Comparison of ENCODE assay signal across 17 mouse cellular contexts in genomic region chr11:3334141-3334710, GRCm38 (mm10). TPM values are rescaled to one million over a fixed set of nuclear protein-coding genes. Genes with fewer than 3 reads are reported as not detected.
A peak's percentile ranks its signal among the peaks of the same experiment; 100 is the strongest.
DNase-seq lines count a peak whose midpoint lies in the region; ATAC-seq and TF ChIP-seq lines count a peak whose summit lies in the region.
"Had no signal": no experiment of that assay in that cellular context is flagged by ENCODE, and none has a peak within 500 bp of the region (broad histone marks: within the 10 kb centered on the region; RNA-seq: fewer than 3 reads in every experiment).

No protein-coding gene starts in this region.

- H3K4me3 ChIP-seq in cerebellum, adult 2 months (replicated peaks; ENCODE audit: insufficient read depth, low read depth, low read length), result no peak overlapping the region
- H3K4me3 ChIP-seq in kidney, postnatal 0 days (replicated peaks; ENCODE audit: low read depth, low read length), result no peak overlapping the region
- H3K4me3 ChIP-seq: forebrain, embryonic 13.5 days; hindbrain, embryonic 15.5 days; midbrain, embryonic 12.5 days had no signal

- no peak for TF ChIP-seq CTCF in cerebellum, adult 2 months (IDR thresholded peaks at IDR 0.05; ENCODE audit: borderline replicate concordance, insufficient read depth, low read depth, low read length)
- no peak for TF ChIP-seq CTCF in kidney, postnatal 0 days (IDR thresholded peaks at IDR 0.05; ENCODE audit: low read depth)

- no peak overlapping the region for H3K4me2 ChIP-seq in kidney, postnatal 0 days (ENCODE audit: low read length)
- H3K4me2 ChIP-seq: forebrain, embryonic 13.5 days; hindbrain, embryonic 15.5 days; midbrain, embryonic 12.5 days had no signal

- no peak for ATAC-seq in kidney, postnatal 0 days (replicated peaks; ENCODE audit: low FRiP score, low read depth)
- ATAC-seq: forebrain, embryonic 13.5 days; intestine, embryonic 16.5 days had no signal

- DNase-seq in cerebellum, adult 2 months, result no peak
- no peak for DNase-seq in cerebellum, postnatal 4 days (ENCODE audit: low spot score in 2 of 2)
- DNase-seq in kidney, postnatal 0 days (ENCODE audit: low spot score), result no peak
- no peak for DNase-seq in kidney, adult 9 months
- DNase-seq in B cell, adult 2 months, result peak; percentile 31 to 38
- DNase-seq in adipocyte (ENCODE audit: low spot score), result peak; percentile 77
- DNase-seq in right cerebral cortex, postnatal 4 days, result no peak
- DNase-seq in retina, postnatal 1 day, result no peak
- DNase-seq: heart, adult 18-20 months; heart, postnatal 10 days; kidney, postnatal 14 days; right cerebral cortex, postnatal 25 days had no signal

- TF ChIP-seq POLR2A in cerebellum, adult 2 months (IDR thresholded peaks at IDR 0.05; ENCODE audit: borderline replicate concordance, insufficient read depth, low read length), result no peak

- H3K9ac ChIP-seq in kidney, postnatal 0 days (ENCODE audit: low read depth, low read length), result no peak overlapping the region
- H3K9ac ChIP-seq: forebrain, embryonic 13.5 days; hindbrain, embryonic 15.5 days; midbrain, embryonic 12.5 days had no signal

- WGBS in cerebellum, adult 2 months, result 83% methylated on average over 11 of the region's 11 CpGs
- 90% methylated on average over 11 of the region's 11 CpGs for WGBS in kidney, postnatal 0 days

- peaks cover 43% of the 10 kb centered on the region for H3K4me1 ChIP-seq in cerebellum, adult 2 months (ENCODE audit: control insufficient read depth, insufficient read depth, low read length)
- H3K4me1 ChIP-seq in kidney, postnatal 0 days (replicated peaks; ENCODE audit: insufficient read depth, low read length), result peaks cover 5% of the 10 kb centered on the region

- H3K27ac ChIP-seq in cerebellum, adult 2 months (ENCODE audit: insufficient read depth, low read length), result peak overlapping the region; percentile 96; the same call in 1 of the 2 replicates
- 0 out of 2 replicates have a peak overlapping the region, but pooled peaks have one; percentile 19 for H3K27ac ChIP-seq in kidney, postnatal 0 days
- H3K27ac ChIP-seq: forebrain, embryonic 13.5 days; hindbrain, embryonic 15.5 days; midbrain, embryonic 12.5 days had no signal

- no peaks in the 10 kb centered on the region for H3K9me3 ChIP-seq in kidney, postnatal 0 days (replicated peaks; ENCODE audit: low read length)
- H3K9me3 ChIP-seq: forebrain, embryonic 13.5 days; hindbrain, embryonic 15.5 days; midbrain, embryonic 12.5 days had no signal

- no peaks in the 10 kb centered on the region for H3K36me3 ChIP-seq in kidney, postnatal 0 days (ENCODE audit: insufficient read depth, low read length)
- H3K36me3 ChIP-seq: G1E; hindbrain, embryonic 15.5 days; midbrain, embryonic 12.5 days had no signal

- H3K27me3 ChIP-seq in cerebellum, adult 2 months (ENCODE audit: control insufficient read depth, insufficient read depth, low read length), result no peaks in the 10 kb centered on the region
- no peaks in the 10 kb centered on the region for H3K27me3 ChIP-seq in kidney, postnatal 0 days (ENCODE audit: insufficient read depth, low read length)
- H3K27me3 ChIP-seq: forebrain, embryonic 13.5 days; hindbrain, embryonic 15.5 days had no signal

RNA-seq across cellular contexts. Expression of gene Pik3ip1, which starts 4.0 kb away (rescaled TPM):
- polyA plus RNA-seq in cerebellum, adult 2 months (2012; rRNA removed), result 68.2 and 76.1 TPM in 2 replicates
- 14.8 and 15.0 TPM in 2 replicates for polyA plus RNA-seq in kidney, postnatal 0 days (2015; fragmentation: Nextera tagmentation; extraction: Ambion mirVana)

RNA-seq across cellular contexts. Expression of gene Patz1, which starts 45.6 kb away (rescaled TPM):
- polyA plus RNA-seq in cerebellum, adult 2 months (2012; rRNA removed), result 41.0 and 44.1 TPM in 2 replicates
- 47.8 and 51.0 TPM in 2 replicates for polyA plus RNA-seq in kidney, postnatal 0 days (2015; fragmentation: Nextera tagmentation; extraction: Ambion mirVana)

Comparison
In these comparisons a context has a peak if more than half of its experiments do, and no peak if none do; other contexts are left out.
1. DNase-seq: peak in B cell, adult 2 months (2 of 2) and adipocyte (single experiment); none in cerebellum, adult 2 months (0 of 2), cerebellum, postnatal 4 days (0 of 2), kidney, postnatal 0 days (single experiment), kidney, adult 9 months (single experiment), right cerebral cortex, postnatal 4 days (single experiment) and retina, postnatal 1 day (single experiment).